Mouse (Mus musculus) erythroblast, embryonic 14.5 days (primary cell): Measurements from ENCODE around the gene Acpp.

ENCODE experiments used
- GATA1 ChIP-seq: IDR thresholded peaks from 2 replicates; pipeline ENCODE4 v1.6.1; 2012; ENCODE audit warnings: low read length, inconsistent platforms, mixed read lengths
- TAL1 ChIP-seq: IDR thresholded peaks from 3 replicates; pipeline ENCODE4 v1.6.1; 2012; ENCODE audit warnings: low read length, inconsistent platforms, mixed read lengths

DNA sequence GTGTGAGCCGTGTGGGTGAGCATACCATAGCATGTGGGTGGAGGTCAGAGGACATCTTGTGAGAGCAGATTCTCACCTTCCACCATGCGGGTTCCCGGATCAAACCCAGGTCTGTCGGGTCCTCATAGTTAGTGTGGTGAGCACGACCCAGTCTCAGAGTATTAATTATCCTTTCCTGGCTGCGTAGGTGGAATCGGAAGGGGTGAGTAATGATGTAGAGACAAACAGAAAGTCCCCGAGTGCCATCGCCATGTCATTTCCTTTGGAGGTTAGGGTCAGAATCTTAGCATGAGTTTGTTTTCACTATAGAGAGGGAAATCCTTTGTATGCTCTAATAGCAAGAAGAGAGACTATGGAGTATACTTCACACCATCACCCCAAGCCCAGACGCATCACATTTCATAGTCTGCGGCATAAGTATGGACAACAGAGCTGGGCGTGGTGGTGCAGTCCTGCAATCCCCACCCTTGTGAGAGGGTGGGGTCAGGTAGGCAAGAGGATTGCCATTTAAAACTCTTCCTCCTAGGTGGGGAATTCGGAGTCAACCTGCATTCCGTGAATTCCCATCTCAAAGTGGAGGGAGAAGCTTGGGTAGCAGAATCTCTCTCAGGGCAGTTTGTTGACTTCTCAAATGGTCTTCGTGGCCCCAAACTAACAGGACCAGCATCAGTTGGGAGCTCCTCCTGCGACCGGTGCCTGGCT lies 62.3 kb downstream of the Acpp start:
- TF ChIP-seq TAL1 (no peak), GATA1 (no peak)
